Mouse (Mus musculus) heart, adult 8-10 months (tissue): Measurements from ENCODE around the gene Eif3i. TPM values are rescaled to one million over a fixed set of nuclear protein-coding genes. Genes with fewer than 3 reads are reported as not detected.

Source experiments
- DNase-seq: peaks from one replicate; pipeline ENCODE4 v3.0.0; 2022; ENCODE audit warnings: low spot score
- total RNA-seq, 4 experiments: library from RNA; stranded (reverse); gene quantifications; 2 replicates each; pipeline ENCODE4 v1.2.4; 2022

Eif3i gene
- total RNA-seq, result 100 to 1,000 TPM; 118 to 136 (median 130) TPM

GRCm38 (mm10) chr4:129600233-129601158, at the start of gene Eif3i, which contains the start of gene Tmem234:
Gene Eif3i (minus strand): TSS chr4:129600648.
Gene Tmem234 (plus strand): TSS chr4:129600668.
- peak; percentile 87 for DNase-seq

GRCm38 (mm10) chr4:129648656-129649055, 48.2 kb upstream of the Eif3i start:
- DNase-seq, result no peak

- no peak for DNase-seq
Measured at GRCm38 (mm10) chr4:129645204-129645603, 44.8 kb upstream of the Eif3i start.

- no peak for DNase-seq
Measured at GRCm38 (mm10) chr4:129641756-129642155, 41.3 kb upstream of the Eif3i start.

- peak; percentile 98 for DNase-seq
Measured at GRCm38 (mm10) chr4:129640638-129641467, 40.4 kb upstream of the Eif3i start, which contains the start of gene Txlna. Gene Txlna (minus strand): TSS chr4:129641065.

- DNase-seq, result peak; percentile 33
Measured at GRCm38 (mm10) chr4:129640101-129640637, 39.7 kb upstream of the Eif3i start.

GRCm38 (mm10) chr4:129639221-129639620, 38.8 kb upstream of the Eif3i start:
- DNase-seq, result no peak

- no peak for DNase-seq
Measured at GRCm38 (mm10) chr4:129633852-129634251, 33.4 kb upstream of the Eif3i start.

- no peak for DNase-seq
Measured at GRCm38 (mm10) chr4:129631867-129632266, 31.4 kb upstream of the Eif3i start.

- DNase-seq, result no peak
Measured at GRCm38 (mm10) chr4:129630944-129631343, 30.5 kb upstream of the Eif3i start.

- DNase-seq, result no peak
Measured at GRCm38 (mm10) chr4:129626035-129626434, 25.6 kb upstream of the Eif3i start.

GRCm38 (mm10) chr4:129625496-129625895, 25.0 kb upstream of the Eif3i start:
- no peak for DNase-seq

GRCm38 (mm10) chr4:129625029-129625370, 24.6 kb upstream of the Eif3i start:
- peak; percentile 39 for DNase-seq

GRCm38 (mm10) chr4:129624281-129625028, 24.0 kb upstream of the Eif3i start:
- peak; percentile 90 for DNase-seq

GRCm38 (mm10) chr4:129623681-129624091, 23.2 kb upstream of the Eif3i start, which contains the start of gene Ccdc28b:
Gene Ccdc28b (minus strand): TSS chr4:129623947.
- peak; percentile 81 for DNase-seq

- DNase-seq, result no peak
Measured at GRCm38 (mm10) chr4:129622803-129623535, 22.5 kb upstream of the Eif3i start.

- no peak for DNase-seq
Measured at GRCm38 (mm10) chr4:129622120-129622802, 21.8 kb upstream of the Eif3i start.

GRCm38 (mm10) chr4:129621283-129621841, 20.9 kb upstream of the Eif3i start:
- peak; percentile 78 for DNase-seq
